Mouse (Mus musculus) T-cell, adult 2 months (primary cell): Measurements from ENCODE around the gene Sh3gl2.

Experiments
- DNase-seq: peaks from one replicate; pipeline ENCODE4 v3.0.0; 2022; ENCODE audit warnings: low spot score

The Sh3gl2 gene

GRCm38 (mm10) chr4:85232386-85233381, 27.8 kb downstream of the Sh3gl2 start:
- DNase-seq = no peak

- DNase-seq = no peak
Measured at GRCm38 (mm10) chr4:85241675-85242074, 36.7 kb downstream of the Sh3gl2 start.

- no peak for DNase-seq
Measured at GRCm38 (mm10) chr4:85242562-85242961, 37.6 kb downstream of the Sh3gl2 start.

- no peak for DNase-seq
Measured at GRCm38 (mm10) chr4:85248673-85249072, 43.7 kb downstream of the Sh3gl2 start.

DNA sequence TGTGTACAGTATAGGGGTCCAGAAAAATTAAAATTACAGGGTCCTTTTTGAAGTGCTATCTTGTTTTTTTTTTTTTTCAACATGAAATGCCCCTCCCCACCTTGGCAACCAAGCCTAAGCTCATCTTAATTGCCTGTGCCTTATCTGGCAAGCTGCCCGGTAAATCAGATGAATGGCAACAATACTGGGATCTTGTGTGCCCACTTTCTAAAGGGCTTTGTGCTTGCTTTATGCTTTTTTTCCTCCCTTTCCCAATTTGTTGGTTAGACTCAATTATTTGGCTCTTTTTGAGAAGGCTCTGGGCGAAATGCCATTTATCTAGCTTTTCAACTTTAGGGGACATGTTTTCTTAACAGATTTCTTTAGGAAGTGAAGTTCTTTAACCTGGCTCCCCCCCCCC, 45.3 kb downstream of the Sh3gl2 start:
- DNase-seq = no peak

DNA sequence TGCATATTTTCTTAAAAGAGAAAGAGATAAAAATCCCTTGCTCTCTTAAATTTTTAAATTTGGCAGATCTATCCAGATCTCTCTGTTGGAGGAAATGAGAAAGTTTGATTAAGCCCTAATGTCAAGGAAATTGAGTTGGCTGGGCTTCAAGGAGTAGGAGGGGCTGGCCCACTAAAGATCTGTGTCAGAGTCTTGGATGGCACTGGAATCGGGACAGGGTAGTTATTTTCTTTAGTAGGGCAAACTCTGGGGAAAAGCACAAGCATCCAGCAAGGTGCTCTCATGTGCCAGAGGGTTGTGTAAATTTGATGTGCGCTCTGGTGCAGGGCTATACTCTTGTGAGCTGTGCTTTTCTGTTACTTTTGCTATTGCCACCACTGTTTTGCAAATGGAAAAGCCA, 45.9 kb downstream of the Sh3gl2 start:
- no peak for DNase-seq

- no peak for DNase-seq
Measured at GRCm38 (mm10) chr4:85255771-85256389, 51.0 kb downstream of the Sh3gl2 start.

- DNase-seq = no peak
Measured at GRCm38 (mm10) chr4:85256461-85257202, 51.7 kb downstream of the Sh3gl2 start.

DNA sequence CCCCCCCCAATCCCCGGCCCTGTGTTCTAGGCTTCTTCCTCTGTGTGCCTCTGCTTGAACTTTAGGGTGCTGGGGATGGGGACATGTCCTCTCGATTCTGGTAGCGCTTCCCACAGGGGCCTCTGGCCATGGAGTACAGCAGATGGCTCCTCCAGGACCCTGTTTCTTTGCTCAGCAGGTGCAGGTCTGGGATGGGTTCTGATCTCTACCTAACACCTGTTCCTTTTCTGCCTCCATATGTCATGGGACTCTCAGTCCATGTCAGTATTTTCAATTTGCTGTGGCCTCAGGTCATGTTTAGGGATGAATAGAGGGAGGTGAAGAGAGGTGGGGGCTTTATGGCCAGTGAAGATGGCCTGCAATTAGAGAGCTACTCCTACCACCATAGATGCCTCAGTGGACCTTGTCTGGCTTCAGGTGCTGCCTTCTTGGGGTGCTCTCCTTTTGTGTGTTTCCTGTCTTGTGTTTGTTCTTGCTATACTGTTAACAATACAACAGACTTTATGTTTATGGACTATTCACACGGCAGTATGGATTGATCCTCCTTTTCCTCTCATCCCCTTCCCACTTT, 52.9 kb downstream of the Sh3gl2 start:
- no peak for DNase-seq

- DNase-seq = no peak
Measured at GRCm38 (mm10) chr4:85260687-85261658, 56.0 kb downstream of the Sh3gl2 start.

- DNase-seq = no peak
Measured at GRCm38 (mm10) chr4:85262146-85262545, 57.2 kb downstream of the Sh3gl2 start.

GRCm38 (mm10) chr4:85262606-85263005, 57.7 kb downstream of the Sh3gl2 start:
- DNase-seq = no peak

DNA sequence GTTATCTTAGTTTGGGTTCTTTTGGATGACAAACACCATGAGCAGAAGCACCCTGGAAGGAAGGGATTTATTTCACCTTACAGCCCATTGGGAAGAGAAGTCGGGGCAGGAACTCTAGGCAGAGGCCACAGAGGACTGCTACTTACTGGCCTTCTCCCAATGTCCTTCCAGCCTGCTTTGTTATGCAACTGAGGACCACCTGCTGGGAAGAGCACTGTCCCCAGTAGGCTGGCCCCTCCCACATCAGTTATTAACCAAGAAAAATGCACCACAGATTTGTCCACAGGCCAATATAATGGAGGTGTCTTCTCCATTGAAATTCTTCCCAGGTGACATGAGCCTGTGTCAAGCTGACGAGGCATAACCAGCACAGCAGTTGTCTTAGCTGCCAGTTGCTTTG, 62.5 kb downstream of the Sh3gl2 start:
- DNase-seq = no peak

- DNase-seq = no peak
Measured at GRCm38 (mm10) chr4:85272877-85273276, 68.0 kb downstream of the Sh3gl2 start.

DNA sequence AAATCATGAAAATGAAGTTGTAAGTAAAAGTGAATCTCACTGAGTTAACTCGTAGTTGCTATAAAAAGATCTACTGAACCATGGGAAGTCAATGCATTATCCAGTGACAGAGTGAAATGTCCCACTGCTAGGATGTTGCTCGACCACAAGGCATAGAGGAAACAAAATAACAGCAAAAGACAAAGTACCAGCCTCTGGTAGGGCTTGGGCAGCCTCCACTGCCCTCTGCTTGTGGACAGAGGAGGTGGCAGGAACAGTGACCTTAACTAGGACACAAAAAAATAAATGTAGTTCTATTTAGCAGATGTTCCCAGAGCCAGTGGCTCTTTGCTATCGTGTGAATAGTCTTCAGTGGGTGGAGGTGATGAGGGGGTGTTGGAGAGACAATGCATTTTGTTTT, 68.5 kb downstream of the Sh3gl2 start:
- DNase-seq = no peak

DNA sequence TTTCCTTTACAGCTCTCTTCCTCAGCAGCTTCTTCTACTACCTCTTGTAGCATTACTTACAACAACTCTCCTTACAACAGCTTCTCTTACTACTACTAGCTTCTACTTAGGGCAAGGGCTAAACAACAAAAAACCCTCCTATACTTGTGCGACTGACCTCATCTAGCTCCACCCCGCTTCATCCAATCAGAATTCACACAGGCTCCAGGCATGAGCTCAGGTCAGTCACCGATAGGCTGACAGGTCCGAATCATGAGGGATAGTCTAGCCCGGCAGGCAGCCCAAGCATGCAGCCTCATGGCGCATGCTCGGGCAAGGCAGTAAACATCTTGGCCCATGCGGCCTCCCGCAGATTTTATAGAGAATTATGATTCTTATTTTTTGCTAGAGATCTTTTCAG, 78.2 kb downstream of the Sh3gl2 start:
- no peak for DNase-seq

DNA sequence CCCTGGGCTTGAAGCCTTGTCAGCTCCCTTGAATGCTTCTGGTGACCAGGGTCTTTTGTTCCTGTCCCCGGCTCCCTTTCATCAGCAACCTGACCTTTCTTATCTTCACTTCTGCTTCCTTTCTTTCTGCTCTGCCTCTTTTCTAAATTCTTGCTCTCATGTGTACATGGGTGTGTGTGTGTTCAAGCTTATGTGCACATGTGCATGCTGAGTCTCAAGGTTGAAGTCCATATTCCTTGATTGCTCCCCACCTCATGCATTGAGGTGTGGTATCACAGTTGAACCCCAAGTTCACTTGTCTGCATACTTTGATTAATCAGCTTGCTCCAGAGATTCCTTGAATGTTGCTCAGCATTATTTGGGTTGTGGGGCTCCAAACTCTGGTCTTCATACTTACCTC, 85.1 kb downstream of the Sh3gl2 start:
- no peak for DNase-seq

DNA sequence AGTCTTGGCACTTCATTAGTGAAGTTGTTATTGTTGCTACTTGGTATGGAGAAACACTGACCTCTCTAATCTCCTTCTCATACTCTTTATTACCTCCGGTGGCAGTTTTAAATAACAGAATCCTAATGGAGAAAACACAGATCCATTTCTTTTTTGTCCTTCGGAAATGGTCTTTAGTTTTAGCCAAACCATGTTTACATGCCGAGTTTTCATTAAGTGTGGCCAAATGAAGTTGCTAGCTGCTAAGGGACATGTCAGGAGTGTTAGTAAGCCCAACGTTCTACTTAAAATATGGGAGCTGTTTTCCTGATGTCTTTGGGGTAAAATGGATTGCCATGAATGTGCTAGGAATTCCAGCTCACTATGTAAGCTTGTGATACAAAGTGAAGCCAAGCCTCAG, 86.4 kb downstream of the Sh3gl2 start:
- DNase-seq = no peak

DNA sequence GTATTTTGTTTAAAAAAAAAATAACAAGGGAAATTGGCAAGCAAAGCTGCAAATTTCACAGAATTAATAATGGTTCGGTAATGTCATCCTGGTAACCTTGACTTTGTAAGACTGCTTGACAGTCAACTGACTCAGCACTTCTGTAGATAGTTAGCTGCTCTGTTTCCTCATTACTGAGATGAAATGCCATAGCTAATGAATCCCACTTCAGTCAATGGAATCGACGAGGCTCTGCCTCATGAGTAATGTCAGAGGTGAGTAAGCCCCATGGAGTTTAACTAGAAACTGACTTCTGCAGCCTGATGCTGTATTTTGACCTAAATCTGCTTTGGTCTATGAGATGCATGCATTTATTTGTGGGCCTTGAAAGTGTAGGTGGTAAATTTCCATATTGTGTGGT, 88.4 kb downstream of the Sh3gl2 start:
- DNase-seq = no peak

DNA sequence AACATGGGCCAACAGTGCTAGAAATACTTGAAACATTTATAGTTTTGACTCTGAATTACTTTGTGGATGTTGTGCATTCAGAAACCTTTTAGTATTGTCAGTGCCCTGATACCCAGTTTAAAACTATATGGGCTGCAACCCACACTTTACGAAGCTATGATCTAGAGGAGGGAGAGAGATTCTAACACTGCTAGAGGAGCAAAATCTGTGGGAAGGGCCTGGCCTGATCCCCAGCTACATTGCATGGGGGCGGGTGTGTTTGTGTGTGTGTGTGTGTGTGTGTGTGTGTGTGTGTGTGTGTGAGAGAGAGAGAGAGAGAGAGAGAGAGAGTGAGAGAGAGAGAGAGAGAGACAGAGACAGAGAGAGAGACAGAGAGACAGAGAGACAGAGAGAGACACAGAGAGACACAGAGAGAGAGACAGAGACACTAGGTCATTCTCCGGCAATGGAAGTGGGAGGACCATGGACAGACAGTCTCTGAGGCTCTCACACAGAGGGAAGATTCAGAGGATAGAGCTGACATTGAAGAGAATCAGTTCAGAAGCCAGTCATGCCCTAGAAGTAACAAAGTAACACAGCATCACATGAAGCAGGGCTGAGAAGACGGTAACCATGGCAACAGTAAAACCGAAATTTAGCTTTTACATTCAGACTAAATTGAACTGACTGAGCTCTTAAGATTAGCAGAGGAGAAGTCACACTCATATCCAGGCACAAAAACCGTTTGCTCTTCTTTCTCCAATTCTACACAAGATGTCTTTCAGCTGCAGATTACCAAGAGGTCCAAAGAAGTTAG, 95.9 kb downstream of the Sh3gl2 start:
- DNase-seq = no peak
